Mouse (Mus musculus) cerebellum, adult 2 months (tissue): ENCODE data around the gene Spint2.

Source experiments
- CTCF ChIP-seq: fragments of 200-500 bp; IDR thresholded peaks from 2 replicates; pipeline ENCODE4 v1.5.1; 2011; ENCODE audit warnings: low read depth, mild to moderate bottlenecking, control low read depth, low read length, moderate library complexity, borderline replicate concordance; ENCODE audit not compliant: insufficient read depth
- POLR2A ChIP-seq: fragments of 200-500 bp; IDR thresholded peaks from 2 replicates; pipeline ENCODE4 v1.6.1; 2011; ENCODE audit warnings: low read length, control low read depth, borderline replicate concordance; ENCODE audit not compliant: insufficient read depth

- no peak for TF ChIP-seq POLR2A
- no peak for TF ChIP-seq CTCF
Observed at GRCm38 (mm10) chr7:29253842-29254241, 27.9 kb downstream of the Spint2 start.
